Mouse (Mus musculus) forebrain, embryonic 13.5 days (tissue): ENCODE data around the gene Zfp593. TPM values are rescaled to one million over a fixed set of nuclear protein-coding genes. Genes with fewer than 3 reads are reported as not detected.

ENCODE experiments used
- ATAC-seq: fragments of 200-750 bp; cut with Nextera tagmentation; 2 replicates; pipeline ENCODE4 v1.8.0; 2017
- H3K27ac ChIP-seq: fragments of 300-500 bp; sonication (generic); 2 replicates; pipeline ENCODE4 v1.5.1; 2015; ENCODE audit warnings: inconsistent platforms, mild to moderate bottlenecking, moderate library complexity
- H3K27me3 ChIP-seq: fragments of 300-500 bp; sonication (generic); 2 replicates; pipeline ENCODE4 v1.6.1; 2015; ENCODE audit warnings: mild to moderate bottlenecking, inconsistent platforms
- H3K36me3 ChIP-seq: fragments of 300-500 bp; sonication (generic); 2 replicates; pipeline ENCODE4 v1.6.1; 2015; ENCODE audit warnings: mild to moderate bottlenecking, inconsistent platforms; ENCODE audit not compliant: poor library complexity, severe bottlenecking
- H3K4me1 ChIP-seq: fragments of 300-500 bp; sonication (generic); 2 replicates; pipeline ENCODE4 v1.6.1; 2015; ENCODE audit warnings: inconsistent platforms
- H3K4me2 ChIP-seq: fragments of 300-500 bp; sonication (generic); 2 replicates; pipeline ENCODE4 v1.6.1; 2015; ENCODE audit warnings: inconsistent platforms, mild to moderate bottlenecking, moderate library complexity
- H3K4me3 ChIP-seq: fragments of 300-500 bp; sonication (generic); 2 replicates; pipeline ENCODE4 v1.5.1; 2015; ENCODE audit warnings: mild to moderate bottlenecking, inconsistent platforms
- H3K9ac ChIP-seq: fragments of 300-500 bp; sonication (generic); 2 replicates; pipeline ENCODE4 v1.6.1; 2015; ENCODE audit warnings: mild to moderate bottlenecking, inconsistent platforms
- H3K9me3 ChIP-seq: fragments of 300-500 bp; sonication (generic); replicated peaks from 2 replicates; pipeline ENCODE4 v1.6.1; 2016; ENCODE audit warnings: inconsistent platforms
- WGBS: fragments of 180-500 bp; shearing (Covaris S2); methylation state at CpG from one replicate; pipeline ENCODE4 v1.1.7; 2015; 5-methylcytosine and 5-hydroxymethylcytosine counted together
- polyA plus RNA-seq: library from polyadenylated mRNA; unstranded; fragments of >200 nt; fragmentation: Nextera tagmentation; extraction: Ambion mirVana; gene quantifications from 2 replicates; pipeline ENCODE4 v1.2.1, GENCODE M21; 2015

The Zfp593 gene
- 16.6 and 17.2 TPM in 2 replicates for polyA plus RNA-seq

GRCm38 (mm10) chr4:134245148-134245843 is at the start of gene Zfp593:
Gene Zfp593, minus strand, starts transcription at chr4:134245592.
- ATAC-seq, result peak; percentile 79
- no peaks in the 10 kb centered on the region for H3K9me3 ChIP-seq
- H3K4me2 ChIP-seq, result peak within 1 kb of the TSS; percentile 95
- H3K27ac ChIP-seq, result no peak within 1 kb of the TSS; the same call in 1 of the 2 replicates
- WGBS, result under 1% methylated on average over 60 of the region's 60 CpGs
- H3K4me3 ChIP-seq, result peak within 1 kb of the TSS; percentile 86
- H3K27me3 ChIP-seq, result peaks cover 43% of the 10 kb centered on the region
- peaks cover 31% of the 10 kb centered on the region for H3K4me1 ChIP-seq
- H3K36me3 ChIP-seq, result peaks cover 6% of the 10 kb centered on the region; the same call in 1 of the 2 replicates
- H3K9ac ChIP-seq, result peak within 1 kb of the TSS; percentile 87

- H3K9ac ChIP-seq, result no peak overlapping the region
- no peaks in the 10 kb centered on the region for H3K9me3 ChIP-seq
- no peak overlapping the region for H3K4me2 ChIP-seq
- ATAC-seq, result no peak
- H3K27me3 ChIP-seq, result 0 out of 2 replicates have a peak, but pooled peaks cover 7% of the 10 kb centered on the region
- H3K4me3 ChIP-seq, result no peak overlapping the region
- WGBS, result 76% methylated on average over 9 of the region's 9 CpGs
- peaks cover 5% of the 10 kb centered on the region; the same call in 1 of the 2 replicates for H3K4me1 ChIP-seq
- H3K36me3 ChIP-seq, result no peaks in the 10 kb centered on the region
- H3K27ac ChIP-seq, result no peak overlapping the region
Observed at GRCm38 (mm10) chr4:134293692-134294163, 48.3 kb upstream of the Zfp593 start.

- H3K4me1 ChIP-seq, result peaks cover 10% of the 10 kb centered on the region
- no peak overlapping the region for H3K9ac ChIP-seq
- H3K27me3 ChIP-seq, result 0 out of 2 replicates have a peak, but pooled peaks cover 7% of the 10 kb centered on the region
- no peak overlapping the region for H3K27ac ChIP-seq
- 79% methylated on average over 18 of the region's 18 CpGs for WGBS
- ATAC-seq, result no peak
- H3K36me3 ChIP-seq, result no peaks in the 10 kb centered on the region
- no peak overlapping the region for H3K4me3 ChIP-seq
- H3K9me3 ChIP-seq, result no peaks in the 10 kb centered on the region
- H3K4me2 ChIP-seq, result no peak overlapping the region
Observed at GRCm38 (mm10) chr4:134293061-134293691, 47.8 kb upstream of the Zfp593 start.

- H3K36me3 ChIP-seq, result no peaks in the 10 kb centered on the region
- no peak overlapping the region for H3K27ac ChIP-seq
- 26% methylated on average over 7 of the region's 7 CpGs for WGBS
- no peak for ATAC-seq
- H3K27me3 ChIP-seq, result 0 out of 2 replicates have a peak, but pooled peaks cover 7% of the 10 kb centered on the region
- no peak overlapping the region for H3K4me3 ChIP-seq
- H3K9ac ChIP-seq, result no peak overlapping the region
- H3K9me3 ChIP-seq, result no peaks in the 10 kb centered on the region
- H3K4me1 ChIP-seq, result peaks cover 13% of the 10 kb centered on the region
- H3K4me2 ChIP-seq, result no peak overlapping the region
Observed at GRCm38 (mm10) chr4:134292067-134292466, 46.7 kb upstream of the Zfp593 start.

GRCm38 (mm10) chr4:134288397-134289256 is 43.2 kb upstream of the Zfp593 start:
- peak overlapping the region; percentile 79 for H3K4me2 ChIP-seq
- H3K4me3 ChIP-seq, result peak overlapping the region; percentile 99
- no peaks in the 10 kb centered on the region for H3K9me3 ChIP-seq
- WGBS, result 50% methylated on average over 11 of the region's 11 CpGs
- no peak for ATAC-seq
- 0 out of 2 replicates have a peak, but pooled peaks cover 7% of the 10 kb centered on the region for H3K27me3 ChIP-seq
- peaks cover 7% of the 10 kb centered on the region for H3K36me3 ChIP-seq
- peak overlapping the region; percentile 96 for H3K9ac ChIP-seq
- peak overlapping the region; percentile 99 for H3K27ac ChIP-seq
- H3K4me1 ChIP-seq, result peaks cover 25% of the 10 kb centered on the region

GRCm38 (mm10) chr4:134287575-134288025 is 42.2 kb upstream of the Zfp593 start, which contains the start of gene Pdik1l:
Gene Pdik1l, minus strand, starts transcription at chr4:134287895.
- Histone ChIP-seq H3K4me2 (peak within 1 kb of the TSS; percentile 79), H3K9ac (peak within 1 kb of the TSS; percentile 96), H3K9me3 (no peaks in the 10 kb centered on the region), H3K4me3 (peak within 1 kb of the TSS; percentile 99), H3K27me3 (no peaks in the 10 kb centered on the region), H3K27ac (peak within 1 kb of the TSS; percentile 99), H3K4me1 (peaks cover 25% of the 10 kb centered on the region), H3K36me3 (peaks cover 17% of the 10 kb centered on the region)
- under 1% methylated on average over 43 of the region's 43 CpGs for WGBS
- peak; percentile 72 for ATAC-seq

GRCm38 (mm10) chr4:134287168-134287564 is 41.8 kb upstream of the Zfp593 start:
- H3K27me3 ChIP-seq, result no peaks in the 10 kb centered on the region
- under 1% methylated on average over 58 of the region's 59 CpGs for WGBS

GRCm38 (mm10) chr4:134286226-134287167 is 41.1 kb upstream of the Zfp593 start:
- peak overlapping the region; percentile 99 for H3K27ac ChIP-seq
- peaks cover 26% of the 10 kb centered on the region for H3K36me3 ChIP-seq
- H3K4me3 ChIP-seq, result peak overlapping the region; percentile 99
- peak overlapping the region; percentile 79 for H3K4me2 ChIP-seq
- H3K4me1 ChIP-seq, result peaks cover 25% of the 10 kb centered on the region
- peak; percentile 74 for ATAC-seq
- H3K9ac ChIP-seq, result peak overlapping the region; percentile 96
- 3% methylated on average over 59 of the region's 59 CpGs for WGBS
- no peaks in the 10 kb centered on the region for H3K9me3 ChIP-seq
- H3K27me3 ChIP-seq, result no peaks in the 10 kb centered on the region

More at GRCm38 (mm10) chr4:134287168-134287564, 41.8 kb upstream of the Zfp593 start:
- Histone ChIP-seq H3K9me3 (no peaks in the 10 kb centered on the region), H3K9ac (peak overlapping the region; percentile 96), H3K4me1 (peaks cover 25% of the 10 kb centered on the region), H3K27ac (peak overlapping the region; percentile 99), H3K4me2 (peak overlapping the region; percentile 79), H3K36me3 (peaks cover 21% of the 10 kb centered on the region), H3K4me3 (peak overlapping the region; percentile 99)
- ATAC-seq, result peak; percentile 97

- H3K27me3 ChIP-seq, result no peaks in the 10 kb centered on the region
- no peak overlapping the region for H3K27ac ChIP-seq
- H3K4me3 ChIP-seq, result no peak overlapping the region
- 89% methylated on average over 2 of the region's 2 CpGs for WGBS
- H3K4me2 ChIP-seq, result no peak overlapping the region
- H3K36me3 ChIP-seq, result peaks cover 39% of the 10 kb centered on the region
- H3K9ac ChIP-seq, result no peak overlapping the region
- no peak for ATAC-seq
- H3K9me3 ChIP-seq, result no peaks in the 10 kb centered on the region
- H3K4me1 ChIP-seq, result peaks cover 25% of the 10 kb centered on the region
Observed at GRCm38 (mm10) chr4:134284942-134285341, 39.5 kb upstream of the Zfp593 start.

- WGBS, result 6% methylated on average over 14 of the region's 14 CpGs
- Histone ChIP-seq H3K4me3 (no peak overlapping the region), H3K9ac (no peak overlapping the region), H3K9me3 (no peaks in the 10 kb centered on the region), H3K27ac (no peak overlapping the region), H3K36me3 (peaks cover 31% of the 10 kb centered on the region), H3K4me2 (peak overlapping the region; percentile 17; the same call in 1 of the 2 replicates), H3K27me3 (no peaks in the 10 kb centered on the region), H3K4me1 (no peaks in the 10 kb centered on the region)
- no peak for ATAC-seq
Observed at GRCm38 (mm10) chr4:134273417-134274345, 28.3 kb upstream of the Zfp593 start.
